Mouse (Mus musculus): ENCODE measurements at regions not wholly inside any gene's neighbourhood (a gene's known extent, or its start where the extent isn't known, plus 50 kb on each side); places are given as distances from the start of the nearest gene placed in this dataset.

DNA sequence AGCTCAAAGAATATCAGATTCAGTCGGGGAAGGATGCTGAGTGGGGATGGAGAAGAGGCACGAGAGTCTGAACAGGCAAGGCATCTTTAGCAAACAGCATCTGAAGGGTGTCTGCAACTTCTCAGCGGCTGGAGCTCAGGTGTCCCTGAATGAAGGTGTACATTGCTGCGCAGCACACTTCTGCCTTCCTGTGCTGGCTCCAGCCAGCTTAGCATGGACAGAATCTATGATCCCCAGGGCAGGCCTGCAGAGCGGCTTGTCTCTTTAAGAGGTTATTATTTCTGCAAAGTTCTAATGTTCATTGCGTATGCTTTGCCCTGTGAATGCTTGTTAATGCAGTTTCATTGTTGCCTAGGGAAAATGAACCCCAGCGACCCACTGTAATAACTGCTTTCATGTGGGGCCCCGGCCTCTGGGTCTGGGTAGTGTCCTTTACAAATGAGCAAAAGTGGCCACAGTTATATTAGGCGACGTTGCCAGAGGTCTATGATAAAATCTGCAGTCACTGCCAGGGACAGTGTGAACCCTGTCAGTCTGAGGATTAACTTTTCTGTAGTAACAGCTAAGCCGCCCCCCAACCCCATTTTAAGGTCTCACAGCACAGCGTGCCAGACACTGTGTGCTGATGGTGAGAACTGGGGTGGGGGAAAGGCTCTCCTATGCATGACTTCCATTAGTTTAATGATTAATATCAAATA, 88.3 kb upstream of the Bmper start:
- TF ChIP-seq CTCF (IDR thresholded peaks at IDR 0.05; ENCODE audit: borderline replicate concordance, insufficient read depth, low read depth, low read length), result no peak
- TF ChIP-seq POLR2A (IDR thresholded peaks at IDR 0.05; ENCODE audit: borderline replicate concordance, insufficient read depth, low read length), result no peak
